ENCODE assay signal across 7 mouse cellular contexts in genomic region chr5:9954652-9955051, GRCm38 (mm10).
A peak's percentile ranks its signal among the peaks of the same experiment; 100 is the strongest.
DNase-seq lines count a peak whose midpoint lies in the region.

No protein-coding gene starts in this region.

- DNase-seq in layer of hippocampus, adult 11-12 months (ENCODE audit: low spot score) = peak; percentile 41
- DNase-seq in layer of hippocampus, postnatal 36 days = no peak
- DNase-seq in NIH3T3 (ENCODE audit: low read depth) = peak; percentile 21
- peak; percentile 73 for DNase-seq in embryo, embryonic 11 days
- peak; percentile 25 for DNase-seq in left cerebral cortex, postnatal 4 days
- no peak for DNase-seq in T-cell, adult 2 months (ENCODE audit: low spot score)
- no peak for DNase-seq in heart, adult 11 months

- intact Hi-C loops in left cerebral cortex, postnatal 4 days (cut with DNase I) = no loop called here

Comparison
In these comparisons a context has a peak if more than half of its experiments do, and no peak if none do; other contexts are left out.
1. DNase-seq: peak in layer of hippocampus, adult 11-12 months (single experiment), NIH3T3 (single experiment), embryo, embryonic 11 days (single experiment) and left cerebral cortex, postnatal 4 days (single experiment); none in layer of hippocampus, postnatal 36 days (0 of 2), T-cell, adult 2 months (single experiment) and heart, adult 11 months (single experiment).